Mouse (Mus musculus) kidney, adult 11 months (tissue): ENCODE measurements at regions not wholly inside any gene's neighbourhood (a gene's known extent, or its start where the extent isn't known, plus 50 kb on each side); places are given as distances from the start of the nearest gene placed in this dataset.

Experiments
- DNase-seq: peaks from one replicate; pipeline ENCODE4 v3.0.0; 2022

DNA sequence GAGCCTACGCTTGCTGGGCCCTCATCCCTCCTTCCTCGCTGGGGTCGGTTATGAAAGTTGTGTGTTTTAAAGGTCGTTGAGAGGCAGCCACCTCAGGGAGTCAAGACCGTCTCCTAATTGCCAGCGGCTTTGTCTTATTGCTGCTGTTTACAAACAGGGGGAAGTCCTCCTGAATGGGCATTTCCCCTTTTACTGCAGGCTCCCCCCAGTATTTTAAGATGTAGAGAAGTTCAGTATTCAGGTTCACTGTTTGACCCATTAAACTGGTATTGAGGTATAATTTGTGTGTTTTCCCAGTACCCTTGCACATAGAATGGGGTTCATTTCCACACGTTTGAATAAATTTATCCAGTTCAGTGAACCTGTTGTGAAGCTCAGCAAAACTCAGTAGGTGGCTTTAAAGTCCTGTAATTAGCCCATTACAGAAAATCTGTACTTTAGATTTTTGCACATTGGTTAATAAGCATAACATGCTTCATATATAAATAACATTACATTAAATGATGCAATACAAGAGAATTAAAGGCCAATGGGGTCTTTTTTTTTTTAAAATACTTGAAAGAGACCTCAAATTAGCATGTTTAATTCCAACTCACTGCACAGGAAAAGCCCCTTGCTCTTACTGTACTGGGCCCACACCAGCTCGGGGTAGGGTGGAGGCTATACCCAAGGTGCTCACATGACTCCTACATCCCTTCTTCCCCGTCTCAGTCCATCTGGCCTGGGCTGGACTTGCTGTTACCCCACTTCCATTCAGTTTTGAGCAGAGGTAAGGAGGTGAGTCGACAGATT is 63.7 kb downstream of the Nkx2-1 start:
- no peak for DNase-seq

DNA sequence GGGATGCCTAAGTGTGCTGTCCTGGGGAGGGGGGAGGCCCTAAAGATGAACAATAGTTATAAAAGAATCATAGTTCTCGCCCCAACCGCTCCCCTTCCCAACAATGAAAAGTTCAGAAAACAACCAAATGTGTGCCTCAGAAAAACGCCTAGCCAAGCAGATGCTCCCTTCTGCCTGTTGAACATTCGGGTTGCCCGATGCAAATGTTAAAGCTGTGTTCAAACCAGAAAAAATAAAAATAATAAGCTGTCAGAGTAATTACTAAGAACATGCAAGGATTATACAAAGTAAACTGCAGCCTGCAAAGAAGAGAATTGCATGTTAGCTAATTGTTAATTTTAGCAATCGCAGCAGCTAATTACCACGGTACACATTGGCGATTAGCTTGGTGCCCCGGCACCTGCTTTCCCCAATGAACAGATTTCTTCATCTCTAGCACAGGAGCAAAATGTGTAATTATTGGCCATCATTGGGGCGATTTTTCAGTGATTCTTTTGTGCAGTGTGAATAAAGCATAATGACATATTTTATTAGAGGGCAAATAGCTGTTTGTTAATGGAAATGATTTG is 65.7 kb downstream of the Nkx2-1 start:
- DNase-seq = no peak

DNA sequence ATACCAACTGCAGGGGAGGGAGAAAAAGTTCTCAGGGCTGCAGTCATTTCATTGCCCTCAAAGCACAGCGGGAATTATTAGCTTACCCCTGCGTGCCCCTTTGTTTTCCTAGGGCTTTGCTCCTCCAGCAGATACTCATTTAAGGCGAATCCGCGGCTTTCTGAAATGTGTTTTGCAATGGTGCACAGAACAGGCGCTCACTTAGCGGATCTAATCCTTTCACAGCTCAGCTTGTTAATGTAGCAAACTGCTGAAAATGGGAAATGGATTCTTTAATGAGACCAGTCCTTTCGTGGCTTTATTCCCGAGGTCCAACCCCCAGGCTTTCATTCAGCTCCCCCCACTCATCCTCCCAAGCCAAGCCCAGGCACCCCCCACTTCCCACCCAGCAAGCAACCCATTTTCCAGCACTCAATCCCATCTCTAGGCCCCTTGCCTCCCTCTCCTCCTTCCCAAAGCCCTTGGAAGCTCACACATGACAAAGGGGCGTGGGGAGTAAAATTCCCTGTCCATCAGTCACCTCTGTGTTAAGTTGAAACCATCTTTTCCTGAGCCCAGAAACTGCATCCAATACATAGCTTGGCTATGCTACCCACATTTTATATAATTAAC is 77.1 kb downstream of the Nkx2-1 start:
- no peak for DNase-seq

DNA sequence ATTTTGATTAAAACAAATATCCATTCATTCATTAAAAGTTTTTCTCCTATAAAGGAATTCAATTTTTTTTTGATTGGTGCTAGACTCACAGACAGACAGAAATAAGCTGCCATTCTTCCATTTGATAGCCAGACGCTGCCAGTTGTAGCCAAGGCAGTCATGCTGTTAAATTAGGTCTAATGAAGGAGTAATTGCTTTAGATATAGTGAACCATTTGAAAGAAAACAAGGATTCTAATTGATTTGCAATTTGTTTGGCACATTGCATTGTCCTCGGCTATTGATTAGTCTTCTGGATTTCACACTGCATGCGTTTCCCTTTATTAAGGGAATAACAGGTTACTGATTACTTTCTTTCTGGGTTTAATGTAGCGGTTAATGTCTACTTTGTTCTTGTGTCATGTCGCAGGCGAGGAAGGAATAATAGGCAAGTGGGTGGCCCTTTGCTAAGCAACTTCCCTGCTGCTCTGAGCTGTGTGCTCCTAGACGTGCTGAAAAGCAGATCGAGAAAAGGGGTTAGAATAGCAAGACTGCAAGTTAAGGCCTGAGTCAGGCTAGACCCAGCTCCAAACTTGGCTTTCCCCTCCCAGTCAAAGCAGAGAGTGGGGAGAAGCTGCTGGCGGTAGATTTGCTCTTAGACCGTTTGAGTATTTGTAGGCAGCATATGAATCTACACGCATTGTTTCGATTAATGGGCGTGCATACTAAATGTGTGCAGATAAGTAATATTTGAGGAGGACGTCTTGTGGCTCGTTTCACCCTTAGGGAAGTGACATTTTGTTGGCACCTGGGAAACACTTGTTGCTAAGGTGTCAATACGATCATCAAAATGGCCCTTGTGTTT is 77.8 kb downstream of the Nkx2-1 start:
- no peak for DNase-seq

DNA sequence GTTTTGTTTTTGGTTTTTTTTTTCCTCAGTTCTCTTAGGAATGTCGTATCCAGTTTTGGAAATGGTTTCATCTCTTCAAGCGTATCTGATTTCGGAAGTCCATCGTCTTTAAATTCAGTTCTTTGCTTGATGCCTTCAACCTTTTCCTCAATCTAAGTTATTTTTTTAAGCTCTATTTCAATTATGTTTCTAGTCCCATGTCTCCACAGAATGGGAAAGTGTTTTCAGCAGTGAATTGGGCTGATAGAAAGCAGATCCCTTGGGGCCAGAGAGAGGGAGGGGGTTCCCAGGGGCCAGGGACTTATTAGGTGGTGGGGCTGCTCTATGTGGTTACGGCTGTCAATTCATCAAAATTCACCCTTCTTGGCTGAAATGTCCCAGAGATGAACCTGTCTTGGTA is 78.8 kb downstream of the Nkx2-1 start:
- DNase-seq = no peak

DNA sequence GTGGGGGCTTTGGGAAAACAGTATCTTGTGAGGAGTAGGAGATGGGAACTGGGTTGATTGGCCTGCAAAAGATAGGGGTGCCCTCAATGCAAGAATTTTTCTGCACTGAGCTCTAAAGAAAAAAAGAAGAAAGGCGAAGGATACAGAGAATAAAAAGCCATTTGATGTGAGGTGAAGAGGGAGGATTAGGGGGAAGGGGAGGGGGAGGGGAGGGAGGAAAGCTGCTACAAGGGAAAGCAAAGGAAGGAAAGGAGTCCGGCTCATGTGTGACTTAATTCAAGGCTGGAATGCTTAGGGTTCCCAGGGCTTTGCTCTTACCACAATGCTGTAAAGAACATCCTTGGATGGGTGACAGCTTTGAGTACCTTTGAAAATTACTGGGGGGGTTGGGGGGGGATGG is 79.4 kb downstream of the Nkx2-1 start:
- no peak for DNase-seq

DNA sequence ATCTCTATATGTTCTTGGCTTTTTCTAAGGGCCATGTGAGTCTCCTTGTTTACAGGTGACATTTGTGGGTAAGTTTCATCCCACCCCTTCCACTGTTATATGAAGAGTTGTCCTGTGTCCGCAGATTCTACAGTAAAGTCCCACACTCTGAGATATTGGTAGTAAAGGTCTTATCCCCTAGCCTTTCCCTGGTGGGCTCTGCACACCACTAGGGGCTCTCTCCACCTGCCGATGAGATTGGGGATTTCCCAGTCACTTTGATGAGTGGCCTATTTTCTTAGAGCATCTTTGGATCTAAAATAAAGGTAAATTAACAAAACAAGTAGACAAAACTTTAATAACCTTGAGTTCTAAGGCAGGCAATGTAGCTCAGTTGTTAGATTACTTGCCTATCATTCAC is 86.4 kb downstream of the Nkx2-1 start:
- DNase-seq = no peak

DNA sequence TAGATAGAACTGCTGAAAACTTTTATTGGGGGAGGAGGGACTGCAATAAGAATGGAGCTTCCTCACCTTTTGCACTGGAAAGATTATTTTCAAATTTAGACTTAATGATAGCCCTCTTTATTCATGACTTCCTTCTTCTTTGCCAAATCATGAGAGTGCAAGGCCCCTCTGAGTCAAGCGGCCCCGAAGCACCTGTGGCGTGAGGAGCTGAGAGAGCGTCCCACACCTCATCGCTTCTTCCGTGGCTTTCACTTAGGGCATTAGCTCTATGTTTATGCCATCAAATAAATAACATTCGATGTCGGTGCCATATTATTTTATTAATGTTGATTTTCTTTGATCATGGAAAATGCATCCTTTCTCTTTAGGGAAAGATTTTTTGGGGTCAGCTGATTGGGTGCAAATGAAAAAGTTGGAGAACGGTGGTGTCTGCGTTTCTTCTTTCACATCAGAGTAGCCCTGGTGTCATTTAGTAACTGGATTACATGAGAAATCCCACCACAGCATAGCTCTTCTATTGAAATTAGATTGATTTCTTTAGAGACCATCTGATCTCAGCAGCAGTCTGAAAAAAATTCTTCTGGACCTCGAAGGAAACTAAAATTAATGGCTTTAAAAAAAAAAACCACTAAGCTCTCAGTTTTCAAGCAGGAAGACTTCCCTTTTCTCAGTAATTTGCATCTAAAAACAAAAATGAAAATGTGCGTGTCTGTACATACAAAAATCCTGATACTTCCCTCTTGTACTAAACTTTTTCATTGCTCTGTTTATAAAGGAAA is 87.7 kb downstream of the Nkx2-1 start:
- DNase-seq = no peak

DNA sequence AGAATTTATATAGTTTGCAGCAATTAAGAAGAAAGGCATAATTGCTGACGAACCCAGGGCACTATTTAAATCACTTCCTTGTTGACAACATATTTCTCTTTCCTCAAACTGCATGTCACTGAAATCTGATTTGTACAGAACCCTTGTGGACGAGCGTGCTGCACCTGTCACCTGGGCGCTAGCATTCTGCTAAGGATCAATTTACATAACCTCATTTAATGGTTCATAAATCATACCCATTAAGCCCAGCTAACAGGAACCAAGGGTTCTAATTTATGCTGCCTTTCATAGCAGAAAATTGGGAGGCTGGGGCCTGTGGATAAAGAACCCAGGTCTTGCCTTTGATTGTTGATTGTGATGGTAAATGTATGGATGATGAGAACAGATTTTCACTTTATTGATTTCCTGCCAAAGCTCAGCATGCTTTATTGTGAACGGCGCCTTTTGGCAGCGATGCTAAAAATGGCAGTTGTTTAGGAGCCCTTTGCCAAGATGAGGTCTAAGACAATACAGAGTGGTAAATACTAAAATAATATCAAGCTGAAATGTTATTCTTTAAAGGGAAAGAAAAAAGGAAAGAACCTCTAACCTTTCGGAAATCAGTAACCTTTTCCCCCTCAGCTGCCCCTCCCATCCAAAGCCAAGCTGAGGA is 95.4 kb downstream of the Nkx2-1 start:
- no peak for DNase-seq

DNA sequence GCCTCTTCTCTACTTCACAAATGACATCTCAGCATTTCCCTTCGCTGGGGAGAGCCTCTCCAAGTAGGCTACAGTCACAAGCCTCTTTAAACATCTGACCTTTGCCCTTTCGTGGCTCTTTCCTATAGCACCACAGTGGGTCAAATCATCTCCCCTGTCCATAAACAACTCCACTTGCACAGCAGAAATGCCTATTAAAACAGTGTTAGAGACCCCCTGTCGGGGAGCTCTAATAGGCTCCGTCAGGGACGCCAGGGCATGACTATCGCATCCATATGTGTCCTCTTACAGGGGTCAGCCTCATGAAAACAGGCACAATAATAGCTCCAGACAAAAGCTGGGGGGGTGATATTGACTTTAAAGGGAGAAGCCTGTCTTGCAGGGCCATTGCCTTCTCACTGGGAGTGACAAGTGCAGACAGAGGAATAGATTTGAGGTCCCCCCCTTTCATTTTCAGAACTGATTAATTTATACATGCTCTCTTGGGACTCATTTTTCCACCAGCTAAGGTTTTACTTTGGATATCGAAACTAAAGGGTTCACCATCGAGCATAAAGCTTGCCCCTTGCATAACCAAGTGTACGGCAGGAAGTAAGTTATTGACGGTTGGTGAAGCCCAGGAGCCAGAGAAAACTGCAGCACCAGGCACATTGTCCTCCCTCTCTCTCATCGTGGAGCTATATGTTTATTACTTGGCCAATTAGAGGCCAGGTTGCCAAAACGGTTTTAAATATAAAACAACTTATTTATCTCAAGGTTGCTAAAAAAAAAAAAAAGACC is 94.6 kb upstream of the Mbip start:
- DNase-seq = no peak

DNA sequence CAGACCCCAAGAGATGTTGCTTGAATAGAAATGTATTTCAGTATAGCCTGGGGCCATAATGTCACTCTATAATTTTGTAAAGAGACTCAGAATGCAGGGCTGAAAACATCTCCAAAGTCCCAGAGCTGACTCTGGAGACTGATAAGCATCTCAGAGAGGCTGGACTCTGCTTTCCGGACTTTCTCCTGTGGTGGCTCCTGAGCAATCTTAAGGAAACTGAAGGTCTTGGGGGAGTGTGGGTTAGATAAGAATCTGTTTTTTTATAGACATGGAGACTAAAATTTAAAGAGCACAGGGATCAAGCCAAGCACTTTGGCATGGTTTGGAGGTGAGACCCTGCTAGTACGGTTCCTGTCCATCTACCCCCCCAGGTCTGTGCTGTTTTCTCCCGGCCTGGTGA is 92.7 kb upstream of the Mbip start:
- no peak for DNase-seq

DNA sequence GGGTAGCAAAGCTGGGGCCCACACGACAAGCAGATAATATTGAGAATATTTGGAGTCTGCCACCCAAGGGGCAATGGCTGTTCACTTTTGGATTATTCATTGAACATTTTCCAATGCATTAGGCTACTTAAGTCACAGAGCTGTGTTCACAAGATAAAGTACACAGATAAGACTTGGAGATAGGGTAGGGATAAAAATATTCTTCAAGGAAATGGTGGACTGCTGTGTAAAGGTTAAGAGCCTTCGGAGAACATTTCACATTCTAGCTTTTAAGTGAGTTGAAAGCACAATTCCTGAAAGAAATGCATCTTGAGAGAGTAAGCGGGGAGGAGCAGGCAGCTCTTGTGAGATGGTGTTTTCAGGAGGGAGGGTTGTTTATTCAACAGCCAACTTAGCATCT is 92.3 kb upstream of the Mbip start:
- DNase-seq = no peak

DNA sequence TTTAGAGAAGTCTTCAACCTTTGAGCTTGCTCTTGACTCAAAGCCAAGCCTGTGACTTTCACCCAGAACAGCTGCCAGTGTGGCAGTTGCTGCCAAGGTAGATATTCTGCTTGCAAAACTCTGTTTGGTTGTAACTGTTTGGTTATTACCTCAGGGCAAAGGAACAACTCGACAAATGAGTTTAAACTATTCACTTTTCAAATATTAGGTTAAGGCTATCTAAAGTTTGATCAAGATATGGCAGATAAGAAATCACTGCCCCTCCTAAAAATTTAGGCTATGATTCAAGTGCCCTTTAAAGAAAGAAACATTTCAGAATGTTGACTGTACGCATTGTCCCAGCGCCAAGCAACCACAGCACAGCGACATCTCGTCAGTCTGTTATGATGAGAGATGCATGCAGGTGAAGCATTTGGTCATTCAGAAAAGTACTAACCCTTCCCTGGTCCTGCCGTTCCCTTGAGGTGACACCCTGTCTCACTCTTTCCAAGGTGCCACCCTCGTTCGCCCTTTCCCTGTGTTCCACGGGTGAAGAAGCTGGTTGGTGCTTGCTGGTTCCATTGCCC is 81.1 kb upstream of the Mbip start:
- DNase-seq = peak; percentile 6

DNA sequence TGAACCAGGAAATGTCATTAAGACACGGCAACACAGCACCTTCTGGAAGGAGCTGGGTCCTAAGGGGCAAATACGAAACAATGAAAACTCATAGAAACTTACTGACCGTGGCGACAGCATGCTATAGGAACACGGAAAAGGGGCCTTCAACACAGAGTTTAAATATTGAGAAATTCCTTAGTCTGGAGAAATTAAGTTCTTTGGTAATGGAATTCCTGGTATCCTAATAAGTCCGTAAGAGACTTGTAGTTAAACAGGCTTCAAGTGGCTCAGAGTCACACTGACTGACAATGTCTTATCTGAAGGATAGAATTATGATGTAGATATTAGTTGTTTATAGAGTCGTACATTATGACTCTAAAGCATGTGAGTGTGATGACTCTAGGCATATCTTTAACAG is 70.4 kb upstream of the Mbip start:
- DNase-seq = no peak

DNA sequence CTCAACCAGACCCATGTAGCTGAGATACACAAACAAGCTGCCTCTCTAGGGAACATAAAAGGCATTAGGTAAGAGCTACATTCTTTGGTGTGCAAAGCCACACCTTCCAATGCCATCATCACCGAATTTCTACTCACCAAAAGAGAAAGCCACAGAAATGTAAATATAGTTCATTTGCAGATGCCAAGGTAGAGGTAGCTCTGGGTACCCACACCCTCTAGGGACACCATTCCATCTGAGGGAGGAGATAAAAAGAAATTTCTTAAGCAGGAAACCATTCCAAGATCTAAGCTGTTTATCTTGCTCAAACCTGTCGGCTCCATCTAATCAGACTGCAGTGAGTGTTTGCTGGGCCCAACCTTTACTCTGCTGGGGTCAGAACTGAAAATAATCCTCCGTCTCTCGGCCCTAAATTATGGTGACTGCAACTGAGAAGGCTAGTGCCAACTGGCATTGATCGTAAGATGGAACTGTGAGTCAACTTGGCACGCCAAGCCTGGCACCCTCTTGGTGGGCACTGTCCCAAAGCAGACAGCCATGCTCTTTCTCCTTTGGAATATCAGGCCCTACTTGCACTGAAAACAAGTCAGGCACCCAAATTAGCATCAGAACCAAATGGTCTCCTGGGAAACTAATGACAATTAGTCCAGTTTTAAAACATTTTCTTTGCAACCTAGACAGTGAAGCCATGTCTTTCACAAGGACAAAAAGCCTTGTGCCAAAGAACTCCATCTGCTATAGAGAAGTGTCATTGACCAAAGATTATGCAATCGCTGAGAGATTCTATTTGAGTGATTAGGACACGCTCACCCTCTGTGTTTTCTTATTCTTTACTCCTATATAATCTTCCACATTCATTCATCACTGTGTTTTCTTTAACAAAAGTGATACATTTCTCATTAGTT is 69.4 kb upstream of the Mbip start:
- no peak for DNase-seq

DNA sequence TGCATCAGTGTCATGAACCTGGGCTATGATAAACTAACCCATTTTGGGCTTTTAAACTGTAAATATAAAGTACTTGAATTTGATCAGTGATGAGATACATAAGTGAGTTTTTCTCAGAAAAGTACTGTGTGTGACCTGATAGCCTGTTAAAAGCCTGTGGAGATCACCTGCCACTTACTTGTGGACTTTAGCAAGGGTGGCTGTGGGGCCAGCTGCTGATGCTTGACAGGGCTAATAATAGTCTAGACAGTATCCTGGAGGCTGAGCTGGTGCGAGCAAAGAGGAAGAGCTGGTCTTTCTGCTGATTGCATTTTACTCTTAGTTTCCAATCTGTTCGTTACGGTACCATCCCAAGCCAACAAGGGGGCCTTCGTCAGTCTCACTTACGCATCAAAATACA is 60.0 kb upstream of the Mbip start:
- DNase-seq = no peak

DNA sequence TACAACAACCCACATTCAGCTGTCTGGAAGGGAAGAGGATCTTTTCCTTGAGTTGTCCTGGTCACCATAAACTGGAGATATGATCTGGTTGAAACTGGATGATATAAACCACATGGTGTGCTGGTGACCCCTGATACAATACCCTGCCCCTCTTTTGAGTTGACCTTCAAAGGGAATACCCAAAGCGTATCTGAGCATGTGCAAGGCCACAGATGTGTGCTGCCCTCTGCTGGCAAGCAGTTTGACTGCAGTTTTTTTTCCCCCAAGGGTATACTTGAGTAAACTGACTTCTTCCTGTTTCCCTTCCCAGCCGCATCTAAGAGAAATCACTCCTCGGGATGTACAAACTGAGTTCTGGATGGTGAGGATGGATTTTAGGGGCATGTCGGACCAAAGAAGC is 59.1 kb upstream of the Mbip start:
- peak; percentile 18 for DNase-seq

DNA sequence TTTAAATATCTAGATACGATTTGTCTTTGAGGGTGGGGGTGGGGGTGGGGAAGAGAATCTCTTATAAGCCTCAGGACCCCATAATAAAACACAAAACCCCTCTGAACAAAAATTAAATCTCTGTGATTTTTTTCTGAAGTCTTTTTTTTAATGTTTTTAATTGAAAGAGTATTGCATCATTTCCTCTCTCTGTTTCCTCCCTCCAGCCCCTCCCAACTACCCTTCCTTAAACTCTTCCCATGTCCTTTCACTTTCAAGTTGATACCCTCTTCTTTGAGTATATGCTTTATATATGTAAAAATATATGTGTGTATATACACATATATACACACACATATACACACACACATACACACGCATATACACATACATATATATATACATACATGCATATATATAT is 58.6 kb upstream of the Mbip start:
- DNase-seq = no peak

DNA sequence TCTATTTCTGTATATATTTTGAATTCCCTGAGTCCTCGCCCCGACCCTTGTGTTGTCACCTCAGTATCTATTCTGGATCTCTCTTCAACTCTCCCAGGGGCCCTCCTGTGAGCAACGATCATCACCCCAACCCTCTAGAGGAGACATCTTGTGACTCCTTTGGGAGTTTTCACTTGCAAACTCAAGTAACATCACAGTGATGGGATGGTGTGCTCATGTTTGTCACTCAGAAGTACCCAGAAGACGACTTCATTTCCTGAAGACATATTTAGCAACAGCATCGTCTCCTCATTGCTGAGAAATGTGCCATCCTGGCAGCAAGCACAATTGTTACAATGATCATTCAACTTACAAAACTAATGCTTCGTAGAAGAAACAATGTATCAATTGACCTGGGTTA is 57.9 kb upstream of the Mbip start:
- DNase-seq = no peak

DNA sequence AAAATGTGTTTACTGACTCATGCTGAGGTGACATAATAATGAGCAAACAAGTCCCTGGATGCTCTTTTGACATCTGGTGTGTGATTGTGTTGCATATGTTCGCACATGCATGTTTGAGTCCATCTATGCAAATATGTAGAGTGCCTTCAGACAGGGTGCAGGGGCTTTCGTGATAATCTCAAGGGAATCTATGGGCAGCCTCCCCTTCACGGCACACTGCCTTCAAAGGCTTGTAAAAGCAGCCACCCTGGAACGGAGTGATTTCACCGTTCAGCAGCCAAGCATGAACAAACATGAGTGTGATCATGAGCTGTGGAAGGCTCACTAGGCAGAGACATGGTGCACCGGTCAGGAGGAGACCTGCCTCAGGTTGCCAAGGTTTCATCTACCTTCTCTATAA is 57.1 kb upstream of the Mbip start:
- peak; percentile 40 for DNase-seq
